In the genomic region with DNA sequence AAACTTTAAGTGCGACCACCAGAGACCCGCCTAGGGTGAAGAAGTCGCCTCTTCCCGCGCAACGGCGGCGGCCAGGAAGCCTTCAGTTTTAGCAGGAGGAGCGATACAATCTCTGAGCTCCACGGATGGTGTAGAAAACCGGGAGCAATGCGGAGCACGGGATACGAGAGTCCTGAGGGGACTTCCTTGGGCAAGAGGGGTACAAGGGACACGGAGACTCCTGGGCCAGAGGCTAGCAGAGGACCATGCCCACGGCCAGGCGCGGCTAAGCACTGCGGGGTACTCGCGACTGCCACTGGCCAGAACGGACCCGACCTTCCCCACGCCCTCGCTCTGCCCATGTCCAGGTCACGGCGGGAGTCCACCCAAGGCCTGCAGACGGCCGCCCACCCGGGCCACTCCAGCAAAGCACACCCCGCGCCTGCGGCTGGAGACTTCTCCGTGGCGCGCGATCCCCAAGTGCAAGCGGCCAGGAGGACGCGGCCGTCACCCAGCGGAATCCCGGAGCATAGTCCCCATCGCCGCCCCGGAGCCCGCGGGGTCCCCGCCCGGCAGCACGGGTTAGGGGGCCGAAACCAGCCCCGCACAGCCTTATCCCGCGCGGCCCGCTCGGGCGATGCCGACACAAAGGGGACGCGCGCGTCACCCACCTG, we compare ENCODE assay signal across 8 mouse cellular contexts. TPM values are rescaled to one million over a fixed set of nuclear protein-coding genes. Genes with fewer than 3 reads are reported as not detected.
DNase-seq lines count a peak whose midpoint lies in the region; ATAC-seq and TF ChIP-seq lines count a peak whose summit lies in the region.

No protein-coding gene starts in this region.

- H3K27ac ChIP-seq in embryonic facial prominence, embryonic 10.5 days (replicated peaks): peak overlapping the region; percentile 99
- H3K27ac ChIP-seq in heart, embryonic 13.5 days (replicated peaks): peak overlapping the region; percentile 4; the same call in 1 of the 2 replicates
- peak overlapping the region; percentile 100 for H3K27ac ChIP-seq in limb, embryonic 10.5 days
- peak overlapping the region; percentile 99 for H3K27ac ChIP-seq in midbrain, embryonic 10.5 days (replicated peaks)

- no peaks in the 10 kb centered on the region for H3K36me3 ChIP-seq in G1E (replicated peaks)
- H3K36me3 ChIP-seq in embryonic facial prominence, embryonic 10.5 days (replicated peaks): peaks cover 28% of the 10 kb centered on the region
- no peaks in the 10 kb centered on the region for H3K36me3 ChIP-seq in heart, embryonic 13.5 days
- H3K36me3 ChIP-seq in limb, embryonic 10.5 days: peaks cover 27% of the 10 kb centered on the region
- peaks cover 25% of the 10 kb centered on the region for H3K36me3 ChIP-seq in midbrain, embryonic 10.5 days

- DNase-seq in frontal cortex, postnatal 25 days (ENCODE audit: low spot score in 2 of 2): peak; percentile 33 to 46
- no peak for DNase-seq in frontal cortex, postnatal 36 days (ENCODE audit: low spot score in 2 of 2)
- DNase-seq in G1E (ENCODE audit: low spot score): no peak
- no peak for DNase-seq in embryonic facial prominence, embryonic 10.5 days (ENCODE audit: low spot score)
- DNase-seq in limb, embryonic 10.5 days (ENCODE audit: low spot score): peak; percentile 81
- no peak for DNase-seq in midbrain, embryonic 10.5 days (ENCODE audit: low spot score)
- peak; percentile 55 for DNase-seq in thymus, postnatal 14 days

- under 1% methylated on average over 64 of the region's 64 CpGs for WGBS in embryonic facial prominence, embryonic 10.5 days
- under 1% methylated on average over 64 of the region's 64 CpGs for WGBS in heart, embryonic 13.5 days
- WGBS in limb, embryonic 10.5 days: 0% methylated on average over 64 of the region's 64 CpGs
- WGBS in midbrain, embryonic 10.5 days: under 1% methylated on average over 64 of the region's 64 CpGs

- no peak for ATAC-seq in G1E (ENCODE audit: extremely low read depth, insufficient number of reproducible peaks, low FRiP score, poor library complexity, severe bottlenecking)
- ATAC-seq in heart, embryonic 13.5 days (ENCODE audit: extremely low read depth, insufficient number of reproducible peaks, low FRiP score, low TSS enrichment): peak; percentile 33; the same call in 1 of the 2 replicates

- H3K4me1 ChIP-seq in G1E (ENCODE audit: insufficient read depth, low read depth, low read length): no peaks in the 10 kb centered on the region
- H3K4me1 ChIP-seq in embryonic facial prominence, embryonic 10.5 days: peaks cover 64% of the 10 kb centered on the region
- H3K4me1 ChIP-seq in heart, embryonic 13.5 days: peaks cover 34% of the 10 kb centered on the region
- H3K4me1 ChIP-seq in limb, embryonic 10.5 days: peaks cover 45% of the 10 kb centered on the region
- peaks cover 48% of the 10 kb centered on the region for H3K4me1 ChIP-seq in midbrain, embryonic 10.5 days

- H3K4me2 ChIP-seq in heart, embryonic 13.5 days: peak overlapping the region; percentile 96

- H3K27me3 ChIP-seq in G1E (ENCODE audit: insufficient read depth, low read length): no peaks in the 10 kb centered on the region; the same call in 1 of the 2 replicates
- H3K27me3 ChIP-seq in embryonic facial prominence, embryonic 10.5 days (replicated peaks; ENCODE audit: low read depth, poor library complexity, severe bottlenecking): no peaks in the 10 kb centered on the region
- H3K27me3 ChIP-seq in heart, embryonic 13.5 days (replicated peaks): peaks cover 24% of the 10 kb centered on the region; the same call in 1 of the 2 replicates
- H3K27me3 ChIP-seq in limb, embryonic 10.5 days (ENCODE audit: low read depth, poor library complexity, severe bottlenecking): no peaks in the 10 kb centered on the region
- no peaks in the 10 kb centered on the region; the same call in 1 of the 2 replicates for H3K27me3 ChIP-seq in midbrain, embryonic 10.5 days (ENCODE audit: low read depth, poor library complexity, severe bottlenecking)

- peak overlapping the region; percentile 3; the same call in 1 of the 2 replicates for H3K4me3 ChIP-seq in G1E (ENCODE audit: low read depth, low read length)
- H3K4me3 ChIP-seq in embryonic facial prominence, embryonic 10.5 days: peak overlapping the region; percentile 97
- H3K4me3 ChIP-seq in heart, embryonic 13.5 days: peak overlapping the region; percentile 80
- H3K4me3 ChIP-seq in limb, embryonic 10.5 days: peak overlapping the region; percentile 98
- peak overlapping the region; percentile 97 for H3K4me3 ChIP-seq in midbrain, embryonic 10.5 days

- TF ChIP-seq CTCF in G1E (IDR thresholded peaks at IDR 0.05; ENCODE audit: low read depth, low read length): no peak

- H3K9ac ChIP-seq in heart, embryonic 13.5 days: peak overlapping the region; percentile 90

- peaks cover 78% of the 10 kb centered on the region for H3K9me3 ChIP-seq in G1E (replicated peaks)
- H3K9me3 ChIP-seq in embryonic facial prominence, embryonic 10.5 days: no peaks in the 10 kb centered on the region
- H3K9me3 ChIP-seq in heart, embryonic 13.5 days: no peaks in the 10 kb centered on the region
- no peaks in the 10 kb centered on the region for H3K9me3 ChIP-seq in limb, embryonic 10.5 days (replicated peaks)
- no peaks in the 10 kb centered on the region for H3K9me3 ChIP-seq in midbrain, embryonic 10.5 days (replicated peaks)

RNA-seq across cellular contexts. Expression of a gene that starts 0.5 kb away (rescaled TPM):
- total RNA-seq in G1E (2014; fragmentation: Nextera tagmentation): not detected in 2 replicates
- total RNA-seq in G1E (2017): 0.22 and 0.46 TPM in 2 replicates
- 0.04 TPM in 1 of 2 replicates, not detected in the other for polyA plus RNA-seq in G1E (2012)
- polyA plus RNA-seq in embryonic facial prominence, embryonic 10.5 days (2016; fragmentation: Nextera tagmentation; extraction: Ambion mirVana): 43.1 and 44.9 TPM in 2 replicates
- polyA plus RNA-seq in heart, embryonic 13.5 days (2015; fragmentation: Nextera tagmentation; extraction: Ambion mirVana): 11.2 and 11.3 TPM in 2 replicates
- 44.2 and 54.9 TPM in 2 replicates for polyA plus RNA-seq in limb, embryonic 10.5 days (2016; fragmentation: Nextera tagmentation; extraction: Ambion mirVana)
- 35.5 and 35.6 TPM in 2 replicates for polyA plus RNA-seq in midbrain, embryonic 10.5 days (2016; fragmentation: Nextera tagmentation; extraction: Ambion mirVana)

RNA-seq across cellular contexts. Expression of a gene that starts 41.7 kb away (rescaled TPM):
- 15.9 TPM in 1 of 2 replicates, not detected in the other for total RNA-seq in G1E (2014; fragmentation: Nextera tagmentation)
- 0.05 and 0.06 TPM in 2 replicates for total RNA-seq in G1E (2017)
- polyA plus RNA-seq in G1E (2012): not detected in 2 replicates
- 0.25 and 0.33 TPM in 2 replicates for polyA plus RNA-seq in embryonic facial prominence, embryonic 10.5 days (2016; fragmentation: Nextera tagmentation; extraction: Ambion mirVana)
- 1.2 and 2.0 TPM in 2 replicates for polyA plus RNA-seq in heart, embryonic 13.5 days (2015; fragmentation: Nextera tagmentation; extraction: Ambion mirVana)
- polyA plus RNA-seq in limb, embryonic 10.5 days (2016; fragmentation: Nextera tagmentation; extraction: Ambion mirVana): 0.78 and 0.94 TPM in 2 replicates
- polyA plus RNA-seq in midbrain, embryonic 10.5 days (2016; fragmentation: Nextera tagmentation; extraction: Ambion mirVana): 0.14 and 0.35 TPM in 2 replicates

RNA-seq across cellular contexts. Expression of a gene that starts 54.4 kb away (rescaled TPM):
- total RNA-seq in G1E (2014; fragmentation: Nextera tagmentation) (not detected in 2 replicates), G1E (2017) (0.11 and 0.23 TPM in 2 replicates)
- not detected in 2 replicates for polyA plus RNA-seq in G1E (2012)
- polyA plus RNA-seq in embryonic facial prominence, embryonic 10.5 days (2016; fragmentation: Nextera tagmentation; extraction: Ambion mirVana): 3.8 and 4.1 TPM in 2 replicates
- polyA plus RNA-seq in heart, embryonic 13.5 days (2015; fragmentation: Nextera tagmentation; extraction: Ambion mirVana): 3.0 and 3.5 TPM in 2 replicates
- 3.4 and 5.4 TPM in 2 replicates for polyA plus RNA-seq in limb, embryonic 10.5 days (2016; fragmentation: Nextera tagmentation; extraction: Ambion mirVana)
- 4.2 and 6.2 TPM in 2 replicates for polyA plus RNA-seq in midbrain, embryonic 10.5 days (2016; fragmentation: Nextera tagmentation; extraction: Ambion mirVana)

Comparison
In these comparisons a context has a peak if more than half of its experiments do, and no peak if none do; other contexts are left out.
1. DNase-seq: peak in frontal cortex, postnatal 25 days (2 of 2), limb, embryonic 10.5 days (single experiment) and thymus, postnatal 14 days (single experiment); none in frontal cortex, postnatal 36 days (0 of 2), G1E (single experiment), embryonic facial prominence, embryonic 10.5 days (single experiment) and midbrain, embryonic 10.5 days (single experiment).
2. H3K4me3 ChIP-seq: peak in every context shown above with its lines; median percentile 98 in limb, embryonic 10.5 days; 97 in embryonic facial prominence, embryonic 10.5 days; 97 in midbrain, embryonic 10.5 days; 80 in heart, embryonic 13.5 days; 3 in G1E.
3. H3K27ac ChIP-seq: peak in every context shown above with its lines; median percentile 100 in limb, embryonic 10.5 days; 99 in embryonic facial prominence, embryonic 10.5 days; 99 in midbrain, embryonic 10.5 days; 4 in heart, embryonic 13.5 days.
4. RNA of a gene that starts 0.5 kb away (polyA plus RNA-seq): 44.2 to 54.9 TPM in limb, embryonic 10.5 days, 43.1 to 44.9 TPM in embryonic facial prominence, embryonic 10.5 days, 35.5 to 35.6 TPM in midbrain, embryonic 10.5 days and 11.2 to 11.3 TPM in heart, embryonic 13.5 days; 0.04 TPM in G1E; every median in the first group is over 10 times any median in the second.